Mouse (Mus musculus): ENCODE data around the gene Pdia6. TPM values are rescaled to one million over a fixed set of nuclear protein-coding genes. Genes with fewer than 3 reads are reported as not detected.
A peak's percentile ranks its signal among the peaks of the same experiment; 100 is the strongest.

The Pdia6 gene
- total RNA-seq, 2 experiments from 2014 or later, result 159 to 179 TPM

- no peak for DNase-seq
Observed at GRCm38 (mm10) chr12:17263881-17264280, 2.5 kb upstream of the Pdia6 start.

DNA sequence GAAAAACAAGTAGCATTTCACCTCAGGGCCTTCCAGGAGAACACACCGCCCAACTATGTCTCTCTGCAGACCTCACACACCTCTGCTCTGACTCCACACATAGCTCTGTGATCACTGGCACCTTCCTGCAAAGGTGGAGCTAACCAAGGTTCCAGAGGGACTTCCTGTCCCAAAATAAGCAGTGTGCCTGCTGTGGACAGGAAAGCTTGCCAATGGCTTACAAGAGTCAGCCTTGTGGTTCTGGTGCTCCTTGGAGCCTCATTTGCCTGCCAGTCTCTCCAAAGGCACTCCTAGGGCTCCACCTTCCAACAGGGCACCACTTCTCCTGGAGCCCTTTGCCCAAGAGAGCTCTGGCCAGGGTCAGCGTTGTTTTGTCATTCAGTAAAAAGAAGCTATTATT, 1.5 kb upstream of the Pdia6 start:
- peak; percentile 63 for DNase-seq

DNA sequence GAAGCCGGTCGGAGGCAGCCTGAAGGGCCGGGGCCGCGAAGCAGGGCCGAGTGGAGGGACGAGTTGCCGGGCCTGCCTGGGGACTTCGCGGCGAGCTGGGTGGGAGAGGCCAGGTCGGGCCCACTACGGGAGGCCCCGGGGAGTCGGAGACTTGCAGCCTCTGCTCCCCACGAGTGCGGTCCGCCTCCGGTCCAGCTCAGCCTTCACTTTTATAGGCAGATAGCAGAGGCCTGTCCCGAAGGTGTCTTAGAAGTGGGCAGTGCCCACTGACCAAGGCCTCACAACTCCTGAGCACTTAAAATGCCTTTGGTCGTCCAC, 287 bp downstream of the Pdia6 start:
- no peak for DNase-seq

DNA sequence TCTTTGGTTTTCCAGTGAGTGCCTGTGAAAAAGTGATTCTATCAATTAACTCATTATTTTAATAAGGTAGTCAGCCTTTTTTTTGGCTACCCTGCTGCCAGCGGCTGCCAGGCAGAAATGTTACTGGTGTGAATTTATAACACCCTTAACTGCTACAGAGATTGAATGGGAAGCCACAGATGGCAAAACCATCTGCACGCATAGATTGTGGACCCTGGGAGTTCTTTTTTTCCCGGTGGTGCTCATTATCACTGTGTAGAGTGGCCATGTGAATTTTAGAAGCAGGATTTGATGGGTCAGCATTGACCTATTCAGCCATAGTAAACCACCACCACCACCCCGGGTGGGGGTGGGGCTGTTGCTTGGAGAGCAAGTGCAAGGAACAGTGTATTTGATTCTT, 971 bp downstream of the Pdia6 start:
- DNase-seq, result no peak

GRCm38 (mm10) chr12:17271272-17271671, 4.9 kb downstream of the Pdia6 start:
- peak; percentile 68 for DNase-seq

DNA sequence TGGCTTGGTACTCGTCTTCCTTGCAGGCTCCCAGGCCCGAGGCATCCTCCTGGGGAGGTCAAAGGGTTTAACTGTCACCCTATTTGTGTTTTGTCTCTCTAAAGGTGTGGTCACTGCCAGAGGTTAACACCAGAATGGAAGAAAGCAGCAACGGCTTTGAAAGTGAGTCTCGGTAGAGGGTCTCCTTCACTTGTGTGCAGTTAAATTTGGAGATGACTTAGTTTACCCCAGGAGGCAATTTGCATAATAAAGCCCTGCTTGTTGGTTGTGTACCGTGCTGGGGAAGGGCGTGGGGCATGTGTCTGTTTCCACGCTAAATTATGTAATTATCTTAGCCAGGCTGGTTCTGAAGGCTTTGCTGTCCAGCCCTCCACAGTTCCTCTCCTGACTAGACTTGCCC, 7.5 kb downstream of the Pdia6 start:
- no peak for DNase-seq

GRCm38 (mm10) chr12:17288496-17288895, 22.2 kb downstream of the Pdia6 start:
- peak; percentile 25 for DNase-seq

GRCm38 (mm10) chr12:17289060-17289459, 22.7 kb downstream of the Pdia6 start:
- peak; percentile 56 for DNase-seq

GRCm38 (mm10) chr12:17289913-17290312, 23.6 kb downstream of the Pdia6 start:
- peak; percentile 41 for DNase-seq

DNA sequence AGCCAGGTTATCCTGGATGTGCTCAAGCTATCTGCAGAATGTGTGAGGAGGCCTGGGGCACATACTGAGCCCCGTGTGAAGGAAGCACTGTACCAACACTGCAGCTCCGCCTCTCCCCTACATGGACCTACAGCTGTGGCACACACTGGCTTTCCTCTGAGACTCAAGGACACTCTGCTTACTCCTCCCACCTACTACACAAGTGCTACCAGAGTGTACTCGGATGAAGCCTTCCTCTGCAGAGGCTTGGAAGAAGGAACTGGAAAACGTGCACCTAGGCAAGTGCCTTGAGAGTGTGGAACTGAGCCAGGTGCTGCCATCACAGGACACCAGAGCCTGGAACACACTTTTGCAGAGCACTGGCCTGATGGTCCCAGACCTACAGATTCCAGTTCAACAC, 24.2 kb downstream of the Pdia6 start:
- DNase-seq, result peak; percentile 22

DNA sequence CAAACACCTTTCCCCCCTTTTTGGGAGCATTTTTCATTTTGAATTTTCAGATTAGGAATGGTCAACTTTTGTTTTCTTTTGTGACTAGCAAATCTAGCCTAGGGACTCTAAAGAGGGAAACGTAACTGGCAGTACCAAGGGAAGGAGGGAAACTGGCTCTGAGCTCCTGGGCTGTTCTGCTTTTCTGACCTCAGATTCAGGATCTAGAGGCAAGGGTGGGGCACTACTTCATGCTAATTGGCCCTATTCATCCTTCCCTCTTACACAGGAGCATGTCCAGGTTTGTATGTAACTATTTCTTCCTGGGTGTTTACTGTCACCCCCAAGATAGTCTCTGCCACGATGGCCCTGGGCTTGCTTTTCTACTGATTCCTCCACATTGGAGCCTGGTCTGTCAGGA, 30.6 kb downstream of the Pdia6 start:
- no peak for DNase-seq

GRCm38 (mm10) chr12:17299902-17300301, 33.6 kb downstream of the Pdia6 start:
- DNase-seq, result no peak

DNA sequence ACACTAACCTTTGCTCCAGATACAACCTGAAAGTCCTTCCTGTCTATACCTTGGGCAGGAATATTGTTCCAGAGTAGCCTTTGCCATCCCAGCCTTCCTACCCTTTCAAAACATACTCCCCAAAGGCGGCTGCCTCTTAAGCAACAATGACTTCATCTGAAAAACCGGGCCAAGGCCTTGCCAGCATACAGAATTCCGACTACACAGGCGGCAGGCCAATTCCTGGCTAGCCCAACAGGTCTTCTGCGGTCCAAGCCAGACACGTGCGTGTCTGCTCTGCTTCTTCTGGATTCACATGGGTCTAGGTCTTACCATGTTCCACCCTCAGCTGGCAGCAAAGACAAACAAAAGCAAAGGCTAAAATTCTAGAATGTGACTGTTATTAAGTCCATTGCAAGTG, 39.1 kb downstream of the Pdia6 start:
- DNase-seq, result peak; percentile 83

DNA sequence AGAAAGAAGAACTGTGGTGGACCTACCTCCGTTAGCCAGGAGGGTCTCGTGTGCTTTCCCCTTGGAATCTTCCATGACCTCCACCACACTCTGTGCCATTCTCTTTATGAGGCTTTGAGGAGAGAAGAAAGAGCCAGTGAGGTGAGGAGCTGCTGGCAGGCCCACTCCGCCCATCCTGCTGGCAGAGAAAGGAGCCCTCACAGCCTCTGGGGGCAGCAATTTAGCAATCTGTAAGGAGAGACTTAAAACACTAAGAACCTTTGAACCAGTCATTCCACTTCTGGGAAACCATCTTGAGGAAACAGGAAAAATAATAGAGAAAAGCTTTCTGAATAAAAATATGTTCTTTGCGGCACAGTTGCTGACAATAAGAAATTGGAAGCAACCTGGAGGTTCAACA, 41.9 kb downstream of the Pdia6 start:
- peak; percentile 47 for DNase-seq

DNA sequence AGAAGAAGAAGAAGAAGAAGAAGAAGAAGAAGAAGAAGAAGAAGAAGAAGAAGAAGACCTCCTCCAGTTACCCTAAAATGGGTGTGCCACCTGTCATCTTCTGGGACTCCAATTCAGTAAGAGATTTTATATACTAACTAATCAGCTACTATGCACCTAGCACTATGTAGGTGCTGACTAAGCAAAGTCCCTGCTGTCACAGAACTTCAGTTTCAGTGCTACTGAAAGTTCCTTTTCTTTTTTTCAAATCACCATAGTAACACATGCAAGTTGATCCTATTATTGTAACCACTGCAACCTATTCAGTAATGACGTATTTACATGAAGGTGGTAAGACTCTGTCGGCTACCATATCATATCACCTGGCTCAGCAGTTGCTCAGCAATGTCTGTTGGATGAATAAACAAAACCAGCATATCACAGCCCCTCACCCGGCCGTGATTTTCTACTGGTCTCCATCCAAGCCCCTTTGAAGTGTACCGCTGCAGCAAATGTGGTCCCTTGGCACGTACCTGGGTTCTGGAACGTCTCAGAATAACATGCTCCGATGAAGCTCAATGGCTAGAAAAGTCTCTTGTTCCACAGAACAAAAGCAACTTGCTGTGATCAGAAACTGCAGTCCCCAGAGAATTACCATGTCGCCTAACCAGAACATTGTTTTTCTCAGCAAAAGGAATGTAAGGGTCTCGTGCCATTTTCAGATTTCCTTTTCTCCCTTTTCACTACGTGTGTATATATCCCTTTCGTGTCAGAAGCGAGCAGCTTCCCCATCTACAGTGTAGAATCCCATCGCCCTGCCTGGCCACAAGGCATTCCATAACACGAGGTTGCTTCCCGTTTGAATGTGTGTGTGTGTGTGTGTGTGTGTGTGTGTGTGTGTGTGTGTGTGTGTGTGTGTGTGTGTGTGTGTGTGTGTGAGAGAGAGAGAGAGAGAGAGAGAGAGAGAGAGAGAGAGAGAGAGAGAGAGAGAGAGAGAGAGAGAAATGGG, 44.8 kb downstream of the Pdia6 start:
- DNase-seq, result no peak

- no peak for DNase-seq
Observed at GRCm38 (mm10) chr12:17316096-17316495, 49.8 kb downstream of the Pdia6 start.

DNA sequence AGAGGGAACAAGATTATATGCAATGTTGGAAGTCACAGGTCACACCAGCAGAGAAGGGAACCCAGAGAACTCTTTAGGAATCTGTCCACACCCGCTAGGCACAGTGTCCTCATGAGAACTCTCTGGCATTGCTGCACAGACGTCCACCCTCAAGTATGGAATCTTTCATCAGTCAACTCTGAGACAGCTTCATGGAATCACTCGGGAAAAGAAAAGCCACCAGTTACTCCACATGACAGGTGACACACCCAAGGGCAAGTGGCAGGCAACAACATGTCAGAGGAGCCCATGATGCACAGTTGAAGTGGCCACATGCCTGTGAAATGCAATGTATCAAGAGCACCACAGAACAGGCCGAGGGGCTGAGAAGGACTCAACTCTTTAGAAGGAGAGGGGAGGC, 51.6 kb downstream of the Pdia6 start:
- no peak for DNase-seq

DNA sequence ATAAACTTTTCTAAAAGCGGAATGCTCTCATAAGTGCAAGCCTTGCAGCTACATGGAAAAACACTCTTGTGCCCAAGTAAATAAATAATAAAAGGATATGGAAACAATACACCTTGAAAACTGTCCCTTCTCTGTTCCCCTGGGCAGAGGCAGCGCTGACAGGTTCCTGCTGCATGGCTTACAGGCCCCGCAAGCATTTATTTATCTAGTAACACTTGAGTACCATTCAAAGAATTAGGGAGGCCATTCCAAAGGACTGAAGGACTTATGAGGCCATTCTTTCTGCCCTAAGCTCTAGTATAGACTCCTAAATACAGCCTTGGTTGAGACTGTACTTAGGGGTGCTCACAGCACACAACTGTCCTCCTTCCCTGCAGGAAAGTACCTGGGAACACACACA, 52.1 kb downstream of the Pdia6 start:
- no peak for DNase-seq

GRCm38 (mm10) chr12:17324549-17325470, 58.5 kb downstream of the Pdia6 start:
- DNase-seq, result peak; percentile 73

DNA sequence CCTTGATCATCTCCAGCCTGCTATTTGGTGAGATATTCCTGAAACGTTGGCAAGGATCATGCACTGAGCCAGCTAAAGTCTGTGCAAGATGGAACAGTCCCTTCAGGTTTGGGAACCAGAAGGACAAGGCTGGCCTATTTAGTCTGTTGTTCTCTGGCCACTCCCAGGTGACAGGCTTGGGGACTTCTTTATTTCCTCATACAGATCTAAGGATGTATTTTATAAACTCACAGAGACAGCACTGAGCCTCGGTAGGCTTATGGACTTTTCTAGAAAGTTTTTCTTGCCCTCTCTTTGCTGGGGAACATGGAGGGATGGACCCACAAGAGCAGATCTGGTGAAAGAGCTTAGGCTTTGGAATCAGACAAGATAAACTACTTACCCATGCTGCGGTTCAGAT, 62.9 kb downstream of the Pdia6 start, which contains the start of gene Atp6v1c2:
Gene Atp6v1c2, minus strand, starts transcription at position 101 of the 400 bp plus-strand sequence.
- no peak for DNase-seq

- DNase-seq, result no peak
Observed at GRCm38 (mm10) chr12:17333459-17333858, 67.1 kb downstream of the Pdia6 start.
